Mouse (Mus musculus) spleen, adult 2 months (tissue): ENCODE results near the gene Gm4491.

Experiments used
- CTCF ChIP-seq: fragments of 200-500 bp; IDR thresholded peaks from 2 replicates; pipeline ENCODE4 v1.5.1; 2011; ENCODE audit warnings: mild to moderate bottlenecking, inconsistent platforms; ENCODE audit not compliant: insufficient read depth, insufficient read length, insufficient replicate concordance; ENCODE audit errors: extremely low read depth
- POLR2A ChIP-seq: fragments of 200-500 bp; IDR thresholded peaks from 2 replicates; pipeline ENCODE4 v1.6.1; 2011; ENCODE audit warnings: low read depth, low read length, inconsistent platforms

DNA sequence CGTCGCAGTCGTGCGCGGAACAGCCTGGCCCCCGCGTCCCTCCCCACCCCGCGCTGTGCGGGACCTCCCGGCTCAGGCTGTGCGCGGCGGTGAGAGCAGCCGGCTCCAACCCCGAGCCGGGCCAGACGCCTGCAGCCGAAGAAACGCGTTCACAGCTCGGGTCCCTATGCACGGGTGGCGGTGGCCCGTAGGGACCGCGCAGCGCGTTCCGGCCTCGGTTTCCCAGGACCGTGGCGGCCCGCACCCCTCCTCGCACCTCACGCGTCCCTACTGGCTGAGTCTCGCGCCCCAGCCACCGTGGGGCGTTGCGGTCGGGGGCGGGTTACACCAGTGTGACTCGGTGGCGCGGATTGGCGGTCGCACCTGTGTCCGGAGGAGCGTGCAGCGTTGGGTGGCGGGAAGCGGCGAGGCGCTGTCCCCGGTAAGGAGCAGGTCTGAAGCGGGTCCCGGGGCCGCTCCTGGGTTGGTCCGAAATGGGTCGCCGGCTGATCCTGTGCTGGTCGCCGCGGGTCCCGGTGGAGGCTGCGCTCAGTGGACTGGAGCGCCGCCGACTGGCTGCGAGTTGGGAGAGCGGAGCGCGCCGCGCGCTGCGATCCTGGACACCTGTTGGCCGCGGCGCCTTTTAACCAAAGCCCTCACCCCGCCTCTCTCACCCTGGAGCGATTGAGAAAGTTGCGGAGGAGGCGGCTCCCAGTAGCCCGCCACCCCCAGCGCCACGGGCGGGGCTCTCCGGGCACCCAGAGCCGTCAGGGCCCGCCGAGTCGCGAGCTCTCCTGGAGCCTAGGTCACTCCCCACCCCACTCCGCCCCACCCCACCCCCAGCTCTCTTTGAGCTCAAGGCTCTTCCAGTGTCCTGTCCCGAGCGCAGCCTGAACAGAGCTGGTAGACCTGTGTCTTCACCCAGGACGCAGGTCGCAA lies 11.3 kb downstream of the Gm4491 start, which contains the start of gene Gjb2:
- TF ChIP-seq CTCF (no peak), POLR2A (no peak)
